Comparison of ENCODE assay signal across 18 mouse cellular contexts in the genomic region with DNA sequence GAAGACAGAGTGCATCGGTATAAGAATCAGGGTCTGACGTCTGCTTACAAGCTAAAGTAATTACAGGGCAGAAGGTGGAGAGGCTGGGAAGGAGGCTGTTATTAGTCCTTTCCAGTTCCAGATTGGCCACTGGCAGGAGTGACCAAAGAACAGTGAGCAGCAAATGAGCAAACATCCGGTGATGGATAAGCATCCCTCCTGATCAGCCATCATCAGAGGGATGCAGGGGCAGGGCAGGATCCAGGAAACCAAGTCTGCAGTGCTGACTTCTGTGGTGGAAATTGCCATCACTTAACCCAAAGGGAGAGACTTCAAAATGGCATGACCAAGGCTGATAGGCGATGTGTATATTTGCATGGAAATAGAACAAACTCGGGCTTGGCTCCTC.
DNase-seq lines count a peak whose midpoint lies in the region; ATAC-seq and TF ChIP-seq lines count a peak whose summit lies in the region.
"Had no signal": no experiment of that assay in that cellular context is flagged by ENCODE, and none has a peak within 500 bp of the region (broad histone marks: within the 10 kb centered on the region; RNA-seq: fewer than 3 reads in every experiment).

No protein-coding gene starts in this region.

- no peak overlapping the region for H3K4me3 ChIP-seq in forebrain, embryonic 13.5 days
- H3K4me3 ChIP-seq in forebrain, embryonic 12.5 days (replicated peaks), result no peak overlapping the region
- no peak overlapping the region for H3K4me3 ChIP-seq in midbrain, embryonic 10.5 days
- no peak overlapping the region for H3K4me3 ChIP-seq in midbrain, embryonic 11.5 days (ENCODE audit: low read depth, low read length)
- H3K4me3 ChIP-seq in limb, embryonic 10.5 days, result no peak overlapping the region
- H3K4me3 ChIP-seq in midbrain, postnatal 0 days (ENCODE audit: low read depth, low read length), result no peak overlapping the region
- H3K4me3 ChIP-seq: heart, embryonic 12.5 days; midbrain, embryonic 12.5 days; neural tube, embryonic 12.5 days had no signal

- H3K27me3 ChIP-seq in forebrain, embryonic 13.5 days, result no peaks in the 10 kb centered on the region
- H3K27me3 ChIP-seq in forebrain, embryonic 12.5 days, result peaks cover 17% of the 10 kb centered on the region; the same call in 1 of the 2 replicates
- H3K27me3 ChIP-seq in midbrain, embryonic 10.5 days (ENCODE audit: low read depth, poor library complexity, severe bottlenecking), result no peaks in the 10 kb centered on the region
- no peaks in the 10 kb centered on the region for H3K27me3 ChIP-seq in midbrain, embryonic 11.5 days (ENCODE audit: control insufficient read depth, insufficient read depth, low read length)
- no peaks in the 10 kb centered on the region for H3K27me3 ChIP-seq in limb, embryonic 10.5 days (ENCODE audit: low read depth, poor library complexity, severe bottlenecking)
- no peaks in the 10 kb centered on the region for H3K27me3 ChIP-seq in midbrain, postnatal 0 days (ENCODE audit: insufficient read depth, low read length)
- H3K27me3 ChIP-seq: midbrain, embryonic 12.5 days; neural tube, embryonic 12.5 days; Patski had no signal

- peak overlapping the region; percentile 21; the same call in 1 of the 2 replicates for H3K9ac ChIP-seq in forebrain, embryonic 13.5 days
- no peak overlapping the region for H3K9ac ChIP-seq in forebrain, embryonic 12.5 days
- no peak overlapping the region for H3K9ac ChIP-seq in midbrain, embryonic 11.5 days (ENCODE audit: low read length)
- no peak overlapping the region for H3K9ac ChIP-seq in midbrain, postnatal 0 days (replicated peaks; ENCODE audit: low read length, poor library complexity, severe bottlenecking)
- H3K9ac ChIP-seq: heart, embryonic 12.5 days; liver, embryonic 14.5 days; midbrain, embryonic 12.5 days; neural tube, embryonic 12.5 days had no signal

- TF ChIP-seq CTCF in midbrain, postnatal 0 days (IDR thresholded peaks at IDR 0.05), result no peak

- peaks cover 27% of the 10 kb centered on the region for H3K4me1 ChIP-seq in forebrain, embryonic 13.5 days
- H3K4me1 ChIP-seq in forebrain, embryonic 12.5 days, result peaks cover 10% of the 10 kb centered on the region
- peaks cover 20% of the 10 kb centered on the region for H3K4me1 ChIP-seq in midbrain, embryonic 10.5 days
- H3K4me1 ChIP-seq in midbrain, embryonic 11.5 days (ENCODE audit: control insufficient read depth, insufficient read depth, low read length), result no peaks in the 10 kb centered on the region; the same call in 1 of the 2 replicates
- H3K4me1 ChIP-seq in limb, embryonic 10.5 days, result peaks cover 14% of the 10 kb centered on the region
- 0 out of 2 replicates have a peak, but pooled peaks cover 3% of the 10 kb centered on the region for H3K4me1 ChIP-seq in midbrain, postnatal 0 days (ENCODE audit: insufficient read depth, low read length)
- H3K4me1 ChIP-seq: heart, embryonic 12.5 days had no signal

- H3K27ac ChIP-seq in forebrain, embryonic 13.5 days, result peak overlapping the region; percentile 59; the same call in 1 of the 2 replicates
- no peak overlapping the region for H3K27ac ChIP-seq in forebrain, embryonic 12.5 days
- H3K27ac ChIP-seq in midbrain, embryonic 10.5 days (replicated peaks), result peak overlapping the region; percentile 49
- H3K27ac ChIP-seq in midbrain, embryonic 11.5 days (ENCODE audit: low read depth, low read length), result no peak overlapping the region
- H3K27ac ChIP-seq in limb, embryonic 10.5 days, result peak overlapping the region; percentile 7
- H3K27ac ChIP-seq in midbrain, postnatal 0 days (ENCODE audit: low read depth, low read length), result peak overlapping the region; percentile 28
- H3K27ac ChIP-seq: liver, embryonic 14.5 days; midbrain, embryonic 12.5 days; neural tube, embryonic 12.5 days had no signal

- H3K36me3 ChIP-seq in forebrain, embryonic 13.5 days (ENCODE audit: poor library complexity, severe bottlenecking), result no peaks in the 10 kb centered on the region
- no peaks in the 10 kb centered on the region for H3K36me3 ChIP-seq in forebrain, embryonic 12.5 days (replicated peaks)
- no peaks in the 10 kb centered on the region for H3K36me3 ChIP-seq in midbrain, embryonic 10.5 days
- H3K36me3 ChIP-seq in midbrain, embryonic 11.5 days (ENCODE audit: control insufficient read depth, insufficient read depth, low read length), result no peaks in the 10 kb centered on the region
- no peaks in the 10 kb centered on the region for H3K36me3 ChIP-seq in limb, embryonic 10.5 days
- H3K36me3 ChIP-seq in midbrain, postnatal 0 days (ENCODE audit: insufficient read depth, low read length), result no peaks in the 10 kb centered on the region
- H3K36me3 ChIP-seq: heart, embryonic 12.5 days; midbrain, embryonic 12.5 days; neural tube, embryonic 12.5 days had no signal

- H3K9me3 ChIP-seq in forebrain, embryonic 13.5 days (replicated peaks), result no peaks in the 10 kb centered on the region
- H3K9me3 ChIP-seq in forebrain, embryonic 12.5 days, result no peaks in the 10 kb centered on the region
- no peaks in the 10 kb centered on the region for H3K9me3 ChIP-seq in midbrain, embryonic 10.5 days (replicated peaks)
- H3K9me3 ChIP-seq in midbrain, embryonic 11.5 days (ENCODE audit: control insufficient read depth, low read length), result no peaks in the 10 kb centered on the region
- no peaks in the 10 kb centered on the region for H3K9me3 ChIP-seq in limb, embryonic 10.5 days (replicated peaks)
- H3K9me3 ChIP-seq in midbrain, postnatal 0 days (ENCODE audit: low read length), result no peaks in the 10 kb centered on the region
- H3K9me3 ChIP-seq: heart, embryonic 12.5 days; midbrain, embryonic 12.5 days; neural tube, embryonic 12.5 days had no signal

- WGBS in forebrain, embryonic 13.5 days, result 60% methylated on average over 5 of the region's 5 CpGs
- 62% methylated on average over 5 of the region's 5 CpGs for WGBS in forebrain, embryonic 12.5 days
- WGBS in midbrain, embryonic 10.5 days, result 68% methylated on average over 5 of the region's 5 CpGs
- 64% methylated on average over 5 of the region's 5 CpGs for WGBS in midbrain, embryonic 11.5 days
- WGBS in limb, embryonic 10.5 days, result 62% methylated on average over 5 of the region's 5 CpGs
- WGBS in midbrain, postnatal 0 days, result 63% methylated on average over 5 of the region's 5 CpGs

- no peak for DNase-seq in midbrain, embryonic 10.5 days (ENCODE audit: low spot score)
- DNase-seq in midbrain, embryonic 11.5 days (ENCODE audit: low spot score, missing footprints), result no peak
- DNase-seq in limb, embryonic 10.5 days (ENCODE audit: low spot score), result no peak
- no peak for DNase-seq in midbrain, postnatal 0 days (ENCODE audit: low spot score)
- no peak for DNase-seq in right cerebral cortex, postnatal 4 days
- no peak for DNase-seq in retina, postnatal 1 day
- DNase-seq: cerebellum, postnatal 36 days; kidney, adult 8-10 months; kidney, postnatal 4 days; layer of hippocampus, postnatal 36 days had no signal

- ATAC-seq in forebrain, embryonic 13.5 days, result 0 out of 2 replicates have a peak, but pooled peaks have one; percentile 22
- ATAC-seq in forebrain, embryonic 12.5 days (ENCODE audit: low FRiP score), result no peak
- no peak for ATAC-seq in midbrain, embryonic 11.5 days (ENCODE audit: low FRiP score)
- ATAC-seq in midbrain, postnatal 0 days (ENCODE audit: low FRiP score), result no peak
- ATAC-seq: lung, postnatal 0 days; Patski had no signal

- no peak overlapping the region for H3K4me2 ChIP-seq in forebrain, embryonic 13.5 days
- no peak overlapping the region for H3K4me2 ChIP-seq in forebrain, embryonic 12.5 days
- H3K4me2 ChIP-seq in midbrain, embryonic 11.5 days, result no peak overlapping the region
- H3K4me2 ChIP-seq in midbrain, postnatal 0 days (ENCODE audit: low read depth, low read length, poor library complexity, severe bottlenecking), result no peak overlapping the region
- H3K4me2 ChIP-seq: heart, embryonic 12.5 days; midbrain, embryonic 12.5 days; neural tube, embryonic 12.5 days had no signal

Comparison
In these comparisons a context has a peak if more than half of its experiments do, and no peak if none do; other contexts are left out.
1. H3K27ac ChIP-seq: peak in forebrain, embryonic 13.5 days (single experiment), midbrain, embryonic 10.5 days (single experiment), limb, embryonic 10.5 days (single experiment) and midbrain, postnatal 0 days (single experiment); none in forebrain, embryonic 12.5 days (single experiment) and midbrain, embryonic 11.5 days (single experiment).